Mouse (Mus musculus) liver, adult 2 months (tissue): ENCODE measurements around the gene Phxr2.

ENCODE experiments used
- CTCF ChIP-seq: fragments of 200-500 bp; IDR thresholded peaks from 2 replicates; pipeline ENCODE4 v1.5.1; 2011; ENCODE audit warnings: low read depth, low read length, control low read depth
- POLR2A ChIP-seq: fragments of 200-500 bp; IDR thresholded peaks from 2 replicates; pipeline ENCODE4 v1.6.1; 2011; ENCODE audit warnings: low read length, control low read depth; ENCODE audit not compliant: insufficient read depth; ENCODE audit errors: extremely low read depth

GRCm38 (mm10) chr10:99130611-99131010, 4.5 kb upstream of the Phxr2 start:
- no peak for TF ChIP-seq CTCF
- no peak for TF ChIP-seq POLR2A
